Mouse (Mus musculus) heart, postnatal 0 days (tissue): ENCODE measurements around the gene Cyp2j6. TPM values are rescaled to one million over a fixed set of nuclear protein-coding genes. Genes with fewer than 3 reads are reported as not detected.

Source experiments
- ATAC-seq: fragments of 200-750 bp; cut with Nextera tagmentation; 2 replicates; pipeline ENCODE4 v1.8.0; 2017; ENCODE audit warnings: low read depth, moderate number of reproducible peaks, moderate library complexity; ENCODE audit not compliant: insufficient read depth
- DNase-seq: peaks from one replicate; pipeline ENCODE4 v3.0.0-alpha.2; 2016; ENCODE audit warnings: low spot score
- H3K27ac ChIP-seq: fragments of 300-500 bp; sonication (generic); 2 replicates; pipeline ENCODE4 v1.5.1; 2014; ENCODE audit warnings: low read depth, mild to moderate bottlenecking
- H3K27me3 ChIP-seq: fragments of 300-500 bp; sonication (generic); 2 replicates; pipeline ENCODE4 v1.6.1; 2014; ENCODE audit warnings: low read length, mixed read lengths; ENCODE audit not compliant: control insufficient read depth, insufficient read depth
- H3K36me3 ChIP-seq: fragments of 300-500 bp; sonication (generic); replicated peaks from 2 replicates; pipeline ENCODE4 v1.6.1; 2014; ENCODE audit warnings: low read length, mixed read lengths; ENCODE audit not compliant: control insufficient read depth, insufficient read depth
- H3K4me1 ChIP-seq: fragments of 300-500 bp; sonication (generic); 2 replicates; pipeline ENCODE4 v1.6.1; 2014; ENCODE audit warnings: antibody characterized with exemption; ENCODE audit not compliant: control insufficient read depth, insufficient read depth
- H3K4me2 ChIP-seq: fragments of 300-500 bp; sonication (generic); 2 replicates; pipeline ENCODE4 v1.6.1; 2014; ENCODE audit warnings: low read depth, mild to moderate bottlenecking, low read length, moderate library complexity
- H3K4me3 ChIP-seq: fragments of 300-500 bp; sonication (generic); 2 replicates; pipeline ENCODE4 v1.5.1; 2014; ENCODE audit warnings: low read depth, low read length
- H3K9ac ChIP-seq: fragments of 300-500 bp; sonication (generic); replicated peaks from 2 replicates; pipeline ENCODE4 v1.6.1; 2014; ENCODE audit warnings: low read depth, low read length, mixed read lengths
- H3K9me3 ChIP-seq: fragments of 300-500 bp; sonication (generic); replicated peaks from 2 replicates; pipeline ENCODE4 v1.6.1; 2016; ENCODE audit warnings: low read length; ENCODE audit not compliant: control insufficient read depth
- CTCF ChIP-seq: IDR thresholded peaks from 2 replicates; pipeline ENCODE4 v1.5.1; 2016; ENCODE audit warnings: antibody characterized with exemption, control low read depth, low read depth
- EP300 ChIP-seq: IDR thresholded peaks from 2 replicates; pipeline ENCODE4 v1.6.1; 2016; ENCODE audit warnings: antibody characterized with exemption, low read depth
- WGBS: fragments of 180-500 bp; shearing (Covaris S2); extraction: QIAGEN DNeasy Blood & Tissue Kit; methylation state at CpG from one replicate; pipeline ENCODE4 v1.1.7; 2014; 5-methylcytosine and 5-hydroxymethylcytosine counted together
- polyA plus RNA-seq: library from polyadenylated mRNA; unstranded; fragments of >200 nt; fragmentation: Nextera tagmentation; extraction: Ambion mirVana; gene quantifications from 2 replicates; pipeline ENCODE4 v1.2.1, GENCODE M21; 2015
- total RNA-seq: library from RNA; depleted of rRNA; stranded (reverse); fragments of >200 nt; gene quantifications from 2 replicates; pipeline ENCODE4 v1.2.3, GENCODE M21; 2014; ENCODE audit warnings: low replicate concordance; rRNA removed

Gene Cyp2j6
- total and polyA plus RNA-seq, 2 experiments from 2014 or later, result 2.6 to 4.6 TPM

DNA sequence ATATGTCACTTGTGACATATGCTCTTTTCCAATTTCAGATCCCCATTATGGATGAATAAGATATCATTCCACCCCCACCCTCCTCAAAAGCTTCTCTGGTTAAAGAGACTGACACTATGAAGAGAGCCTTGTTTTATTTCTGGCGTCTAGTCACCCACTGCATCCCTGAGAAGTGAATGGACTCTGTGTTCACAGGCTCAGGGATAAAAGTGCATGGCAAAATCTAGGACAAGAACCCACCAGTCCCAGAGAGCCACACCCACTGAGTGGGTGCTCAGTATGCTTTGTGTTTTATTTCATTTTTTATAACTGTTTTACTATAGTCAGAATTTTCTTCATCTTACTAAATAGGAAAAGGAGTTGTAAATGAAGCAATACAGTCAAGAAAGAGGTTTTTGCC is 7.5 kb downstream of the Cyp2j6 start:
- no peak overlapping the region for H3K4me2 ChIP-seq
- ATAC-seq, result no peak

DNA sequence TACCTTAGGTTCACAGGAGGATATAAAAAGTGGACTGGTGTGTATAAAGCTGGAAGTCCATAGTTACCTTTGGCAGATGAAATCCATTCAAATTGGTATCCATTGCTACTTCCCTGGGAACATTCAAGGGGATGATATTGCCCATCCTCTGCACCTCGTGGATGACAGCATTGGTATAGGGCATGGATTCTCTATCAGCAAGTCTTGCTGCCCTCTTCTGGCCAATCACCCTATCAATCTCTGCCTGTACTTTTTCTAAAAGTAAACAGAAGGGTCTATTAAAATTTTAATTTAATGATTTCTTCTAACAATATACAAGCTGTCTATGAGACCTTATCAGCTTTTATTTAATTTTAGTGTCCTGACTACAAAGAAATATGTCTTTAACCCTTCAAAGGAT is 27.7 kb downstream of the Cyp2j6 start:
- Histone ChIP-seq H3K27ac (no peak overlapping the region), H3K4me2 (no peak overlapping the region), H3K27me3 (no peaks in the 10 kb centered on the region), H3K9ac (no peak overlapping the region), H3K36me3 (peaks cover 3% of the 10 kb centered on the region; the same call in 1 of the 2 replicates), H3K9me3 (no peaks in the 10 kb centered on the region), H3K4me3 (no peak overlapping the region), H3K4me1 (no peaks in the 10 kb centered on the region)
- DNase-seq (no peak), ATAC-seq (no peak)
- WGBS, result 10% methylated on average over 1 of the region's 1 CpGs
- TF ChIP-seq CTCF (no peak), EP300 (no peak)

More for the DNA sequence above, 7.5 kb downstream of the Cyp2j6 start:
- 62% methylated on average over 1 of the region's 1 CpGs for WGBS
- Histone ChIP-seq H3K27ac (no peak overlapping the region), H3K36me3 (no peaks in the 10 kb centered on the region), H3K27me3 (no peaks in the 10 kb centered on the region), H3K4me3 (no peak overlapping the region), H3K9ac (no peak overlapping the region), H3K4me1 (no peaks in the 10 kb centered on the region), H3K9me3 (no peaks in the 10 kb centered on the region)
- no peak for DNase-seq
- no peak for TF ChIP-seq EP300
- no peak for TF ChIP-seq CTCF

DNA sequence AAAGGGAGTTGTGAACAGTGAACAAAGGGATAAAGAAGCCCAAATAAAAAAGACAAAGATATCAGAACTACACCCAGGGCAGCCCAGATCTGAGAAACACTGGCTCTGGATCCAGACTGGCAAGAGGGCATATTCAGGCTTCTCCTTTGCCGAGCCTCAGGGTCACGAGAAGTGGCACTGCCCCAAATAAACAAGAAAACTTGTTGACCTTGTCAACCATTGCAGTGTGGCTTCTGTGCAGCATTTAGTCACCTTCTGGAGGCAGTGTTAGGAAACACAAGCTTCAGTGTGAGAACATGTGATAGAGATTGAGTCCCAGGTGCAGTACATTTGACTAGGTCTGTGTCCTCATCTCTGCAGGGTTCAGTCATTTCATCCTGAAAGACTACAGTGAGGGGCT is 31.2 kb downstream of the Cyp2j6 start:
- WGBS, result 65% methylated on average over 2 of the region's 2 CpGs
- H3K4me2 ChIP-seq, result no peak overlapping the region
- no peak overlapping the region for H3K4me3 ChIP-seq
- ATAC-seq, result no peak
- H3K36me3 ChIP-seq, result peaks cover 8% of the 10 kb centered on the region; the same call in 1 of the 2 replicates
- DNase-seq, result no peak
- no peaks in the 10 kb centered on the region for H3K4me1 ChIP-seq
- H3K27me3 ChIP-seq, result no peaks in the 10 kb centered on the region
- H3K27ac ChIP-seq, result no peak overlapping the region
- no peak for TF ChIP-seq EP300
- no peaks in the 10 kb centered on the region for H3K9me3 ChIP-seq
- no peak overlapping the region for H3K9ac ChIP-seq

DNA sequence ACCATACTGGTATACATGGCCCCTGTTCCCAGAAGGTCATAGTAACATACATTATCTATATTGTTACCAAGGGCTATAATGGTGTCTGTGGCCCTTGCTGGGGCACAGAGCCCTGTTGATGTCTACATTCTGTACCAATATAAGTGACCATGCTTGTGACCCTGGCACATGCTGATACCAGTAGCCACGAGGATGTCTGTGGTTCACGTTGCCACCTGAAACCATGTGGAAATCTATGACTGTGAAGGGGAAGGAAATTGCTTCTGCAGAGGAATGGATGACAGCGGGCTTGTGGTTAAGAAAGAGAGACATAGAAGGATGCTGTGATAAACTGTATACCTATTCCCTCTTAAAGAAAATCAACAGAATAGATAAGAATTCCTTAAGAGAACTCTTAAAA is 43.4 kb downstream of the Cyp2j6 start:
- Histone ChIP-seq H3K36me3 (no peaks in the 10 kb centered on the region), H3K4me1 (no peaks in the 10 kb centered on the region)
- 61% methylated on average over 3 of the region's 3 CpGs for WGBS

DNA sequence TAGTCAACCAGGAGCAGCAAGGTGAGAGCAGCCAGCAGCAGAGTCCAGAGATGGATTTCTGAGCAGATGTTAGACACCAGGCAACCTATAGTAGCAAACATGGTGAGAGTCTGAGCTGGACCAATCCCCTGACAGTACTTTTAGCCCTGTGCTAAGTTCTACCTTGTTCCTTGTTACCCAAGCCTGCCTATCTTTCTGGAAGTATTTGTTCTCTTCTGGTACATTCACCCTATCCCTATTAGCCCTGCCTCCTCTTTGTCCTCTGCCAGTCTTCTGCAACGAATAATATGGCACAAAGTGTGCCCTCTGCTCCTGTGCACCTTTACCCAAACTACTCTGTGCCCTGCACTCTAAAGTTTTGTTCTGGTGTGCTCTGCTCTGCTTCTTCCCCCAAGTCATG is 46.2 kb downstream of the Cyp2j6 start, which contains the start of gene Cyp2j8:
TSS of gene Cyp2j8 (minus strand) at position 101 of the 400 bp plus-strand sequence.
- Histone ChIP-seq H3K27ac (no peak within 1 kb of the TSS), H3K9me3 (no peaks in the 10 kb centered on the region), H3K4me3 (no peak within 1 kb of the TSS), H3K9ac (no peak within 1 kb of the TSS), H3K36me3 (no peaks in the 10 kb centered on the region), H3K4me2 (no peak within 1 kb of the TSS), H3K27me3 (no peaks in the 10 kb centered on the region), H3K4me1 (no peaks in the 10 kb centered on the region)
- 67% methylated on average over 1 of the region's 1 CpGs for WGBS
- DNase-seq (no peak), ATAC-seq (no peak)
- TF ChIP-seq EP300 (no peak), CTCF (no peak)

More for the DNA sequence above, 43.4 kb downstream of the Cyp2j6 start:
- no peaks in the 10 kb centered on the region for H3K27me3 ChIP-seq
- no peak overlapping the region for H3K27ac ChIP-seq
- no peak for ATAC-seq
- DNase-seq, result no peak
- no peak overlapping the region for H3K4me2 ChIP-seq
- no peaks in the 10 kb centered on the region for H3K9me3 ChIP-seq
- no peak overlapping the region for H3K9ac ChIP-seq
- TF ChIP-seq CTCF, result no peak
- no peak for TF ChIP-seq EP300
- no peak overlapping the region for H3K4me3 ChIP-seq

Other genes starting within 250 kb of the Cyp2j6 start
- not detected in 2 replicates for gene Cyp2j11, start 205.0 kb downstream of the Cyp2j6 start, total RNA-seq
- gene Cyp2j11, start 205.0 kb downstream of the Cyp2j6 start, polyA plus RNA-seq, result not detected in 2 replicates
- gene Cyp2j8, start 46.3 kb downstream of the Cyp2j6 start, total RNA-seq, result not detected in 2 replicates
- not detected in 2 replicates for gene Cyp2j8, start 46.3 kb downstream of the Cyp2j6 start, polyA plus RNA-seq
- 0.38 and 0.58 TPM in 2 replicates for gene Cyp2j9, start 37.9 kb upstream of the Cyp2j6 start, total RNA-seq
- gene Cyp2j9, start 37.9 kb upstream of the Cyp2j6 start, polyA plus RNA-seq, result 0.77 and 1.5 TPM in 2 replicates
- gene Cyp2j5, start 110.5 kb upstream of the Cyp2j6 start, total RNA-seq, result not detected in 2 replicates
- not detected in 2 replicates for gene Cyp2j5, start 110.5 kb upstream of the Cyp2j6 start, polyA plus RNA-seq
- gene Gm12695, start 231.5 kb upstream of the Cyp2j6 start, total RNA-seq, result not detected in 2 replicates
- 0.18 TPM in 1 of 2 replicates, not detected in the other for gene Gm12695, start 231.5 kb upstream of the Cyp2j6 start, polyA plus RNA-seq